Mouse (Mus musculus) gastrocnemius, adult 8-10 months (tissue): ENCODE results near the gene Fgfr2. TPM values are rescaled to one million over a fixed set of nuclear protein-coding genes. Genes with fewer than 3 reads are reported as not detected.

ENCODE experiments used
- DNase-seq, 2 experiments: peaks; one replicate each; pipeline ENCODE4 v3.0.0; 2022; ENCODE audit warnings: low spot score in 2 of 2
- total RNA-seq, 4 experiments: library from RNA; stranded (reverse); gene quantifications; 2 replicates each; pipeline ENCODE4 v1.2.4; 2022

The Fgfr2 gene
- total RNA-seq, 4 experiments from 2014 or later: 0.17 to 1.3 (median 0.62) TPM

DNA sequence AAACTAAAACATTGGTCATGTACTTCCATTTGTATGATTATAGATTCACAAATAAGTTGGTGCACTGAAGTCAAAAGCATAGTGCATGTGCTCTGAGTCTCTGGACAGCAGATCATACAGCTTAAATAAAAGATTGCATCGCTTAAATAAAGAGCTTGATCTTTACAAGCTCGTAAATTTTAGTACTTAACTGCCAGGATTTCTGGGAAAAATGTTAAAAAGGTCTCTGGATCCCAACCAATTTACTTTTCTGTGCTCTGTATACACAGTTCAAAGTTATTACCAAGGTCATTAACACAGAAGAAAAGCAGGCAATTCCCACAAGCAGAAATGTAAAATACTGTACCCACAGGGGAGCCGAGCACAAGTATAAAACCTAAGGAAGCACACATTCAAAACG lies 292.2 kb downstream of the Fgfr2 start:
- no peak for DNase-seq

GRCm38 (mm10) chr7:132824346-132825022 lies 298.7 kb downstream of the Fgfr2 start:
- no peak for DNase-seq

DNA sequence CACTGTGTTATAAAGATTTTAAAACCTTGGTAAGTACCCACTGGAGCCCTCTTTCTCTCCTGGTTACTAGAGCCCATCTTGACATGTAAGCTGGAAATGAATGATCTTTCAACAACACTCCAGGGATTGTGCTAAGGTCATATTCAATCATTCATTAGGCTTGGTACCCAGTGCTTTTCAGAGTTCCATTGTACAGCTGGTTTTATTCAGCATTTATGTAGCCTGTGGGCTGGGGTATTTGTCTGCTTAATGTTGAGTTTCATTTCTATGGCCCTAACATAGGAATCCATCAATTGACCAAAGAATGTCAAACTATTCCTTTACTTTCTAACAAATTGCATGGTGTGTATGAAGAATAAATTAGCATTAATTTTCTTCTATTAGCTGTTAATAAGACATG lies 299.3 kb downstream of the Fgfr2 start:
- no peak for DNase-seq

DNA sequence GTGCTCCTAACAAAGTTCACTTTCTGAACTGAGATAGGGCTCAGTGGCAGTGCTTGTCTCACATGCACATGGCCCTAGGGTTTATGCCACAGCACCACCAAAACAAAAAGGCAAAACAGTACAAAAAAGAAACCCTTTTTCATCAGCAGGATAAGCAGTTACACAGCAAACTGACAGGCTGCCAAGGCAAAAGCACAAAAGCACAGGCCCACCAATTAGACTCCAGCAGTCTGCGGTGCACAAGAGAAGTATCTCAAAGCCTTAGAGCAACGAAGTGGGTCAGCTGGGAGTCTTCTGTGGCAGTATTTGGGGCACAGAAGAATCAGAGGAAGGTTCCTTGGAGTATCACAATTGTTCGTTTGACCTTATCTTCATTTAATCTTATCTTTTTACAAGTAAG lies 302.5 kb downstream of the Fgfr2 start:
- DNase-seq: no peak

DNA sequence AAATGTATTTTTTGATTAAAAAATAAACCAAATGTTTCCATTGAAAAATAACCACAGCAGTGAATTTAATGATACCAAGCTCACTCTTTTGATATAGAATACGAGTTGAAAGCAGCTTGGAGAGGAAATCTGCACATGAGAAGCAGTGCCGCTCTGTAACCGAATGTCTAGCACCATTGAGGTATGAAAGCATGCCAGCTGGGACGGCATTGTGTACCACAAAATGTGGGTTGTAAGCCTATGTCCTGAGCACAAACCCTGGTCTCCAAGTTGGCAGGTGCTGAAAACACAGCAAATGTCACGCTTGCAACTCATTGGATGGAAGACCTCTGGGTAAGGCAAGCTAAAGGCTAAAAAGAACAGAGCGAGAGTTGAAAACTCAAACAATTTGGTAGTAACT lies 306.1 kb downstream of the Fgfr2 start:
- DNase-seq: no peak

GRCm38 (mm10) chr7:132816528-132816927 lies 306.6 kb downstream of the Fgfr2 start:
- DNase-seq: no peak

DNA sequence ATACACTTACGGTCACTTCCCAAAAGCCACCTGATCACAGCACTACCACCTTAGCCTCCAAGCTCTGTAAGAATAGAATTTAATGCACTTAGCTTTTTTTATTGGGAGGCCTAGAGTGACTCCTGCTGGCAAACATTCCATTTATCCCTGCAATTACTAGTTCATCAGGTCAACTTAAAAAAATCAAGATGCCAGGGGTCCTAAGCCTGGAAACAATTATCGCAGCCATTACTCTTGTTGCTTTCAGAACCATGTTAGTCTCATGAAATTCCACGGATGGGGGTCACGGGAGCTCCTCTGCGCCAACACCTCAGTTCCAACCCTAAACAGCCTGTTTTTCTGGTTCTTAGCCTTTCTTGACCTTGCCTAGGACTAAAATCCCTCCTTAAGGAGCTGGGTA lies 308.1 kb downstream of the Fgfr2 start:
- DNase-seq: no peak

DNA sequence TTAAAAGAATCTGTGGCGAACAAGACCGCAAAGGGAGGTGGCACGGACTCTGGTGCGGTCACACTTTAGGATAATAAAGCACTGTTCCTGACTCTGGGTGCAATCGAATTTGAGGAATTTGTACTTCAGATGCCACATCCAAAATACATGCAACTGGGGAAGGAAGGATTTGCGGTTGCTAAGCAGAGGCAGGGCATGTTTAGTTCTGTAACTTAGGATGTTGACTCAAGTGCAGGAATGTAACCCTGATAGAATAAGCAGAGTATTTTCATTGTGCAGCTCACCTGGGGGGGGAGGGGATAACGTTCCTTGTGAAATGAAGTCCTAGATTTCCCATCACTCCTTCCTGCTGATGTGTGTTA lies 309.1 kb downstream of the Fgfr2 start:
- DNase-seq: no peak

- peak in 1 of 2 experiments; percentile 64 for DNase-seq
Observed at GRCm38 (mm10) chr7:132813416-132814088, 309.6 kb downstream of the Fgfr2 start, which contains the start of gene Fam53b. TSS of gene Fam53b (minus strand) at chr7:132813886.

GRCm38 (mm10) chr7:132812619-132813415 lies 310.3 kb downstream of the Fgfr2 start:
- DNase-seq: peak in 1 of 2 experiments; percentile 35

GRCm38 (mm10) chr7:132811716-132812618 lies 311.2 kb downstream of the Fgfr2 start:
- no peak for DNase-seq

DNA sequence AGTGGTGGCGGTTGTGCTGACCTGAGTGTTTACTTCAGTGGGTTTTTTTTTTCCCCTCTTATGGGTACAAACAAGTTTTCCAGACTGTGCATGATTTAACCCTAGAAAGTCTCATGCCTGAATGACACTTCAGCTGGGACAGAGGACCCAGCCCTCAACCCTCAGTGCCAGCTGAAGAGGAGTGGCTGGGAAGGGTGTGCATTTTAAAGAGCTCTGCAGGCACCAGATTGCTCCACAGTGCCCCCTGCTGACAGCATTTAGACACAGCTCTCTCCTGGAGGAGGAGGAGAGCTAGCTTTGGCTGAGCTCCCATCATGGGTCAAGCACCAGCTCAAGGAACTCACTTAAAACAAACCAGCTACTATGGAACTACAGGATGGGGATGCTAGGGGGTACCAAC lies 312.3 kb downstream of the Fgfr2 start:
- peak; percentile 86 to 87 for DNase-seq

DNA sequence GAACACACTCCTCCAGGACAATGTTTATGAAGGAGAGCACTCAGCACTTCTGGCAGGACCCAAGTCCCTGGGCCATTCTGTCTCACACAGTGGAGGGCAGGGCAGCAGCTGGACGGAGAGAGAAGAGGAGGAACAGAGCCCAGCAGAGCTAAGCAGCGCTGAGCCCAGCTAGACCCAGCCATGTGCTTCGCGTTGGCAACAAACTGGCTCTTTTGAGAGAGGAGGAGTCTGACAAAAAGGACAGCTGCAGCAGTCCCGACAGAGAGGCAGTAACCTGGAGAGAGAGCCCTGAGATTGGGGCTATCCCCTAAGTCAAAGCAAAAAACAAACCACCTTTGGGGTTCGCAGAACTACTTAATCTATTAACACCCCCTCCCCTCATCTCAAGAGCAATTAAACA lies 312.8 kb downstream of the Fgfr2 start:
- DNase-seq: peak in 1 of 2 experiments; percentile 75

DNA sequence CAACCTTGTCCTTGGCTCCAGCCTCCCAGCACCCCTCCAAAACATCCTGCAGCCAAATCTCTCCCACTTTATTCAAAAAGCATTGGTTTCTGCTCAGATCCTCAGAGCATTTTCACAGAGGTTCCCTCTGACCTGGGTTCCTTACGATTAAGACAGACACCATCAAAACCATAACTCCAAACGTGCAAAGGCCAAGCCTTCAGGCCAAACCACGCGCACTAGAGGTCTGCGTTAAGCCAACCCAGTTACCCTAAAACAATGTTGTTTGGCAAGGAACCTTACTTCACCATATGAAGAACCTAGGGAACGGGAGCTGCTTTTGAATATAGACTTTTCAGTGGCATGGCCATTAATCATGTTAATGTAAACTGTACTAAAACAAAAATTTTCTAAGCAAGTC lies 313.4 kb downstream of the Fgfr2 start:
- no peak for DNase-seq

- peak in 1 of 2 experiments; percentile 53 for DNase-seq
Observed at GRCm38 (mm10) chr7:132808841-132809682, 314.1 kb downstream of the Fgfr2 start.

DNA sequence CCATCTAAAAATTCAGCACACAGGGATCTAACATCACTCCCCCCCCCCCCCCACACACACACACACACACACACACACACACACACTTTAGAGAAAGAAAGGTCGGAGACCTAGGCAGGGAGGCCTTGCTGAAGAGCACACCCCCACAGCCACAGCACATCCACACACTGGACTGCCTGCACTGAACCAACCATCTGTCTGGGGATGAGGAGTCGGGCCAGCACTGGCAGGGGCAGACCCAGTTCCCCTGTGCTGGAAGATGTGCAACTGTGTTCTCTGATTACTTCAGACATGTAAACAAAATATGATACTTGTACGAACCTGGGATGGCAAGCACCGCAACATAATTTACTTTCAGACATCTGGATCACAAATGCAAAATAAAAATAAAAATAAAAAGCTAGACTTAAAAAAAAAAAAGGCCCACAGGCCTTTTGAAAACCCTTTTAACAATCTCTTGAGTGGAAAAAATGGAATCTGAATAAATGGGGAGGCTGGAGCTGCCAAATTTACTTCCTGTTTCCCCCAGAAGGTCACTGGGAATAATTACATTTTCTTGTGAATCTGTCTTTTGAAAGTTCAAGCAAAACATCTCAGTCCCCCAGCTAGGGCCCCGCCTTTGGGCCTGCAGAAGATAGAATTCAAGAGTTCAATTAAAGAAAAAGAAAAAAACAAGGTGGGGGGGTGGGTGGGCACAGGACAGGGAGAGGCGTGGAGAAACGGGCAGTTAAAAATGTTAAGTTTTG lies 314.9 kb downstream of the Fgfr2 start:
- peak in 1 of 2 experiments; percentile 72 for DNase-seq

DNA sequence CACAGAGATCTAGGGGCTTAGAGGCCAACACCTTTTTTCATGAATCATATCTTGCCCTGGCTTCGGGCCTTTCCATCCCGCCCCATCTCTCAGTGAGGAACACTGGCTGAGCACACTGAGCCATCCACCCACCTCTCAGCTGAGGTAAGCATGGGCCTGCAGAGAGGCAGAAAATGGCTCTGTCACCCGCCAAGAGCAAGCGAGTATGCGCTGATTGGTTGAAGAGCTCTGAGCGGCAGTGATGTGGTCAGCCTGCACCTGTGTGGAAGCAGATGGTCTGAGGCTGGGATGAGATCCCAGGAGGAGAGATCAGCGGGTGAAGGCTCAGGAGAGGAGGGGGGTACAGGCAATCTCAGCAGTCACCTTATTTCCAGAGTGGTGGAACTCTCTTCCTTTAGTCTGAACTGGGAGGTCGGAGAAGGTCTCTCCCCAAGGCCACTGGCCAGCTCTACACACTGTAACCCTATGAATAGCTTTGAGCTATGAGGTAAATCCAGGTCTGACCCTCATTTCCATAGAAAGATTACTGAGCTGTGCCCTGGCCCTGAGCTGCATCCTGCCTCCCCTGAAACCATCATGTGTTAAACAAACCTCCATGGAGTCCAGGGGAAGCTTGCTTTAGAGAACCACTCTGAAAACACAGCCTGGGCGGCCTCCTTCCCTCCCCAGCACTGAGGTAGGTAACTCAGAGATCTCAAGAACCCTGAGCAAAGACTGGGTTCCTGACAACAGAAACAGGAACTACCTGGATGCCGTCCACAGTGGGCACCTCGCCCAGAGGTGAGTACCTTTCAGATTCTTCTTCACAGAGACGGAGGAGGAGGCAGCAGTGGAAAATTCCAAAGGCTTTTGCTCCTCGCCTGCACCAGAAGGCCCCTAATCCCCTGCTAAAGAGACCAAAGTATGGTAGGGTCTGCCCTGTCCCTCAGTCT lies 316.0 kb downstream of the Fgfr2 start:
- peak in 1 of 2 experiments; percentile 45 for DNase-seq

DNA sequence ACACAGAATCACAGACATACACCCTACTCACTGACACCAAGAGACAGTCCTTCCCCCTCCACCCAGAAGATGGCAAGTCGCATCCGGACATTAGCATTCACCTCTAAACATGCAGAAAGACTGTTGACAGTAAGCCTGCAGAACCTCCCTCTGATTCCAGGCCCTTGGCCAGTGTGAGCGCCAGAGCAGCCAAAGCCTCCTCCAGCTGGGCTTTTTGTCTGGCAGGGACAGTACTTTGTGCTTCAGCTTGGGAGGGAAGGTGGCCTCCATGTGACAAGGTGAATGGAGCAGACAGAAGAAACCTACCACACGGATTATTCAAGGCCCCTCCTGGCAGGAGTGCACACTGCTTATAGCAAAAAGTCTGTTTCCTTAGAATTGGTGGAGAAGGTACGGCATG lies 316.9 kb downstream of the Fgfr2 start:
- peak in 1 of 2 experiments; percentile 62 for DNase-seq
